Mouse (Mus musculus): ENCODE measurements around the gene Yipf3.

Yipf3 gene

GRCm38 (mm10) chr17:46247512-46248188 is at the start of gene Yipf3, which contains the start of gene Polr1c:
Yipf3 (plus strand) TSS chr17:46248080.
Polr1c (minus strand) TSS chr17:46248054.
- peak; percentile 86 to 91 for DNase-seq (ENCODE audit: low spot score in 2 of 2)

DNA sequence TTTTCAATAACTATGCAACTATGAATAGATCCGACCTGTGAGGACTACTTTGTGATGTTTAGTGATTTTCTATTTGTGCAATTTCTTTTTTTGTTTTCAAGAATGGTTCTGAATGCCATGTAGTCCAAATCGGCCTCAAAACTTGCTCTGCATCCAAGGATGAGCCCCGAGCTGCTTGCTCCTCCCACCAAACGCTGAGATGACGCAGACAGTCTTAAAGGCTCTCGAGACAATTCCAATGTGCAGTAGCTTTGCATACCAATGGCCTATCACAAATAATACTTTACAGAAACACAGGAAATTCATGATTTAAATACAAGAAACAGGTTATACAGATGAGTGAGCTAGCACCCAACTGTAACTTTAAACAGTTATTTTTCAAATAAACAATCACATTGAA is 46.7 kb upstream of the Yipf3 start:
- DNase-seq (ENCODE audit: low spot score in 2 of 2): no peak

GRCm38 (mm10) chr17:46202421-46203071 is 45.3 kb upstream of the Yipf3 start, which contains the start of the genes Polh and Xpo5:
Polh (minus strand) TSS chr17:46202645.
Xpo5 (plus strand) TSS chr17:46202782.
- DNase-seq (ENCODE audit: low spot score in 2 of 2): peak; percentile 80 to 84

DNA sequence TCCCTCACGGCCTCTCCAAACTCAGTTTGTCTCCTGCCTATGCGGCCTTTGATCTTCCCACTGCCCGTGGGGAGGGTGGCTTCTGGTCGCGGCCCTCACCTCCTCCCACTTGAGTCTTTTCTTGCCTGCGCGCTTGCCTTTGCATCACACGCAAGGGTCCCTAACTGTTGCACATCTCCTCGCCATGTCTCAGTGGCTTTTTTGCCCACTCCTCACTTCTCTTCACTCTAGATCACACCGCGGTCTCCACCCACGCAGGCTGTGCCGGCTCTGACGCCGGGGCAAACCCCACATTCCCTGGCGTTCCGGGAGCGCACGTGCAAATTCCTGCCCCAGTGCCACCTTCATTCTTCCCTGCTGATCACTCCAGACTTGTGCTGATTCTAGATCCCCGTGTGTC is 44.8 kb upstream of the Yipf3 start:
- peak in 1 of 2 experiments; percentile 24 for DNase-seq (ENCODE audit: low spot score in 2 of 2)

DNA sequence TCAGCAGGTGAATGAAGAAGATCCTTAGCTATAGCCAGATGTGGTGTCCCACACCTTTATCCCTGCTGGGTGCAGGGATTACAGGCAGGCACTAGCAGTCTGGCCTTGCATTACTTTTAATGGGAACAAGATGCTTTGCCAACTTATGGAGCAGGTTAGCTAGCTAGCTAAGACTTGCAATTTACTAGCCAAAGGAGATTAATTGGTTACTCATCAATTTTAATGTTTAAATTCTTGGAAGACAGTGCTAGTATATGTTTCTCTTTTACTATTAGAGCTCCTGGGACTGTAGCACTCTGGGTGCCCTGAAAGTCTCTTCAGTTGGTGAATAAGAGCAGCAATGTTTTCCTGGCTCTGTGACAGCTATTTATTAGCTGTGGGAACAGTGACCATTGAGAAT is 41.2 kb upstream of the Yipf3 start:
- no peak for DNase-seq (ENCODE audit: low spot score in 2 of 2)

GRCm38 (mm10) chr17:46210550-46210949 is 37.3 kb upstream of the Yipf3 start:
- no peak for DNase-seq (ENCODE audit: low spot score in 2 of 2)

DNA sequence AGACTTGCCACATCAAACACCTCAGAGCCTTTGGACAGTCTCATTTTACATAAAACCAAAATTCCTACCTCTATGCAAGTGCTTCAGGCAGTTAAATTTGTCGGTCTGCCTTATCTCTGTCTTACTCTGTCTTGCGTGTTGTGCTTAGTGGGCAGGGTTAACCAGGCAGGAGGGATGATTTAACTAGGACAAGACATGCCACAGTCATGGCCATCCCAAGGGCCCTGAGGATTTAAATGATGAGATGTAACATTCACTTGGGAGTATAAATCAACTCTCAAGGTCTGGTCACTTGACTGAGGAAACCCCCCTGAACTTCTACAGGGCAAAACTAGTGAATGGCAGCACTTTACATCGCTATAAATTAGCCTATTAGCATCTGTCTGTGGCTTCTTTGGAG is 26.3 kb upstream of the Yipf3 start:
- DNase-seq (ENCODE audit: low spot score in 2 of 2): no peak

DNA sequence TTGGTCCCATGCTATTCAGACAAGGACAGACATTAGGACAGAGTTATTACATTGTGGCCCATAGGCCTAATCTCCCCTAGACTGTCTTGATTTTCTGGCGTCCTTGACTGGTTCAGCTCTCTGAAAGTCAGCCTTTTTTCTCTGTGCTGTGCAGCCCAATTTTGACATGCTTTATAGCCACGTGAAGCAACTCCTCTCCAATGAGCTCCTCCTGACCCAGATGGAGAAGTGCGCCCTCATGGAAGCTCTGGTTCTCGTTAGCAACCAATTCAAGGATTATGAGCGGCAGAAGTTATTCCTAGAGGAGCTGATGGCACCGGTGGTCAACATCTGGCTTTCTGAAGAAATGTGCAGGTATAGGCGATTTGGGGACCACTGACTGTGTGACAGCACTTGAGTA is 20.3 kb upstream of the Yipf3 start:
- no peak for DNase-seq (ENCODE audit: low spot score in 2 of 2)

DNA sequence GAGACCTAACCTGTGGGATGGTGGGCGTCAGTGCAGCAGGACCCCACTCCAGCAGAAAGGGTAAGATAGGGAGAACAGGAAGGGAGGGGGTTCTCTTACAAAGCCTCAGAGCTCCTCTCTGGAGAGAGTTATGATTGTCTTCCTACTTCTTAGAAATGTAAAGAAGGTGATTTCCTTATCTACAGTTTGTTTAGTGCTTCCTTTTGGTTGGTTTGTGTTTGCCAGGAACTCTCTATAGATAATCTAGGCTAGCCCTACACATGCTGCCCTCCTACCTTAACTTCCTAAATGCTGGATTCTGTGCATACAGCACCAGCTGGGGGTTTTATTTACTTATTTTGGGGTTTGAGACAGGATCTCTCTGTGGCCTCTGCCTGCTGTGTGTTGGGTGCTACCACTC is 11.8 kb upstream of the Yipf3 start:
- DNase-seq (ENCODE audit: low spot score in 2 of 2): no peak

- no peak for DNase-seq (ENCODE audit: low spot score in 2 of 2)
These were observed 10.8 kb upstream of the Yipf3 start for GRCm38 (mm10) chr17:46237079-46237478.

- DNase-seq (ENCODE audit: low spot score in 2 of 2): no peak
These were observed 10.4 kb upstream of the Yipf3 start for GRCm38 (mm10) chr17:46237480-46237879.

GRCm38 (mm10) chr17:46239516-46240114 is 8.3 kb upstream of the Yipf3 start:
- DNase-seq (ENCODE audit: low spot score in 2 of 2): no peak

GRCm38 (mm10) chr17:46241471-46241870 is 6.4 kb upstream of the Yipf3 start:
- DNase-seq (ENCODE audit: low spot score in 2 of 2): no peak

- no peak for DNase-seq (ENCODE audit: low spot score in 2 of 2)
These were observed 5.6 kb upstream of the Yipf3 start for GRCm38 (mm10) chr17:46242274-46242673.

DNA sequence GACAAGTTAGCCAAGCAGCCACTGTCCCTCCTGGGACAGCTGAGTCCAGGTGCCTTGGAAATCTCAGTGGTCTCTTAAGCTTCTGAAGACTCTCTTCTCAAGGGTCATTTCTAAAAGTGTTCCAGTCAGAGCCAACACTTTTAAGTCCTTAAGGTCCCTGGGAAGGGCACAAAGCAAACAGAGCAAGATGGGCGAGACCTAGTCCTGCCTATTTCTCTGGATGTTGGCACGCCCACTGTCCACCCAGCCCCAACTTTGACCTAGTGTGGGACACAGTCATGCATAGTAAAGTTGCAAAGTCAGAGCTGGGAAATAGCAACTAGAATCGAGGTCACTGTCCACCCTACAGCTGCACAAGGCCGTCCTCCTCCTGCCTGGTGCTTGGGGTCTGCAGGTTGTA is 4.9 kb upstream of the Yipf3 start:
- no peak for DNase-seq (ENCODE audit: low spot score in 2 of 2)

- no peak for DNase-seq (ENCODE audit: low spot score in 2 of 2)
These were observed 4.3 kb upstream of the Yipf3 start for GRCm38 (mm10) chr17:46243624-46244023.

DNA sequence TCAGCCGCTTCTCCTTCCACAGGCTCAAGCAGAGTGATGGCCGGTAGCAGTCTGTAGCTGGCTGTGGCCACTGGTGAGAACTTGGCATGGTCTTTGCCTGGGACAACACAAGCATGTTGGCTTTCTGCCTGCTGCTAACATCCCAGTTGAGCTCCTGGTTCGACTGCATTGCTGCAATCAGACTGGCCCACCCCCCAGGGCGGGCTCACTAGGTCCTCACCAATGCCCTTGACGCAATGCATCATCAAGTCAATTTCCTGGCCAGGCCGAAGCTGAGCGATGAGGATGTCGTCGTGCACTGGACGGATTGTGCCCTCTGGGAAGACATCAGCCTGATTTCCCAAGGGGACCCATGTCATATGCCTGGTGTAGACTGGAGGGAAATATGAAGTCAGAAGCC is 3.3 kb upstream of the Yipf3 start:
- no peak for DNase-seq (ENCODE audit: low spot score in 2 of 2)

- DNase-seq (ENCODE audit: low spot score in 2 of 2): no peak
These were observed 276 bp downstream of the Yipf3 start for GRCm38 (mm10) chr17:46248189-46248522.

DNA sequence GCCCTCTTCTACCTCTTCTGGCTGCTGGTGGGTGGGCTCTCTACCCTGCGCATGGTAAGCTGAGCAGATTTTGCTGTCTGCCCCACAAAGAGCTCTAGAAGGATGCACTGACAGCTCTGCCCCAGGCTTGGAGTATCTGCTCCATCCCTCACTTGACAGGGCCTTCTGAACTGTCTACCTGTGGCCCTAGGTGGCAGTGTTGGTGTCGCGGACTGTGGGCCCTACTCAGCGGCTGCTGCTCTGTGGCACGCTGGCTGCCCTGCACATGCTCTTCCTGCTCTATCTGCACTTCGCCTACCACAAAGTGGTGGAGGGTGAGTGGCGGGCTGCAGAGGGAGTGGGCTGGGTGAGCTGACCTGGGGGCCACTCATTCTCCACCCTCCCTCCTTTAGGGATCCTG is 3.3 kb downstream of the Yipf3 start:
- no peak for DNase-seq (ENCODE audit: low spot score in 2 of 2)

DNA sequence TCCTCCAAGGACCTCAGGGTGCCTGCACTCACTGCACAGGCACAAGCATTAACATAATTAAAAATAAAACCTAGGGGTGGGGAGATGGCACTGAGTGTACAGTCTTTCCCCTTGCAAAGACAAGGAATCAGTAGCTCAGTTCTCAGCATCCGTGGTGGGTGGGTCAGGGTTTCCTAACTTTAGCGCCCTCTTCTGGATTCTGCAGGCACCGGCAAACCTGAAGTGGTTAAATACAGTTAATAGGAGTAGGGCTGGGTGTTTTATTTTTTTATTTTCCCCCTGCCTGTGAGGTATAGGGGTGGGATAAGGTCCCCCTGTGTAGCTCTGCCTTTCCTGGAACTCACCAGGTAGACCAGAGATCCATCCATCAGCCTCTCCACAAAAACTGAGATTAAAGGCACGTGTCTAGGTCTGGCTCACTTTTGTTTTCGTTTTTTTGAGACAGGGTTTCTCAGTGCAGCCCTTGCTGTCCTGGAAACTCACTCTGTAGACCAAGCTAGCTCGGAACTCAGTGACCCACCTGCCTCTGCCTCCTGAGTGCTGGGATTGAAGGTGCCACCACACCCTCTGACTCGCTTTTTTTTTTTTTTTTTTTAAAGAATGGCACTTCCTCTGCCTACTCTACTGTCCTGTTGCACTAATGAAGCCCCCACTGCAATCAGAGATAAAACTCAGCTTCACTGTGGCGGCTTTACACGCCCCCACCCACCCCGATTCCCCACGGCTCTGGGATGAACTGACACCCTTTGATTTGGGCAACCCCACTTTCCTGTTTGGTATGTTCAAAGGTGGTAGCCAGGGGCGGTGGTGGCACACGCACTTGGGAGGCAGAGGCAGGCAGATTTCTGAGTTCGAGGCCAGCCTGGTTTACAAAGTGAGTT is 4.9 kb downstream of the Yipf3 start:
- no peak for DNase-seq (ENCODE audit: low spot score in 2 of 2)

- DNase-seq (ENCODE audit: low spot score in 2 of 2): peak; percentile 91 to 92
These were observed 5.7 kb downstream of the Yipf3 start, which contains the start of gene Lrrc73 for GRCm38 (mm10) chr17:46253452-46254084. Lrrc73 (plus strand) TSS chr17:46253531.

DNA sequence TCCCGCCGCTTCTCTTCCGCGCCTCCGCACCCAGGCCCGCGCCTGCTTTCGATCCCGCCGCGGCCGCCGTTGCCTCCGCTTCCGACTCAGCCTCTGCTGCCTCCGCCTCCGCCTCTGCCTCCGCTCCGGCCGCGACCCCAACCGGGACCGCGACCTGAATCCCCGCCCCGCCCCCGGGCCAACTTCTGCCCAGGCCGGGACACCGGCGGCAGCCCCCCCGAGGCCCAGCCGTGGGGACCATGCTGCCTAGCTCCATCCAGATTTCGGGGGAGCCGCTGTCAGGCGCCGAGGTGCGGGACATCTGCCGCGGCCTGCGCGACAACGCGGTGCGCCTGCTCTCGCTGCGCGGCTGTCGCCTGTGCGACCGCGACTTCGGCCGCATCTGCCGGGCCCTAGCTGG is 6.2 kb downstream of the Yipf3 start:
- no peak for DNase-seq (ENCODE audit: low spot score in 2 of 2)
